Mouse (Mus musculus) CH12.LX (cell line): Measurements from ENCODE around the gene Gm21976. TPM values are rescaled to one million over a fixed set of nuclear protein-coding genes. Genes with fewer than 3 reads are reported as not detected.

Experiments
- DNase-seq: peaks from one replicate; pipeline ENCODE4 v3.0.0-alpha.2; 2013; ENCODE audit errors: extremely low read depth
- H3K27ac ChIP-seq: 2 replicates; pipeline ENCODE4 v1.5.1; 2012; ENCODE audit warnings: low read depth, mild to moderate bottlenecking, control low read depth, moderate library complexity; ENCODE audit not compliant: insufficient read depth
- H3K27me3 ChIP-seq: replicated peaks from 2 replicates; pipeline ENCODE3; 2012; ENCODE audit warnings: inconsistent platforms
- H3K36me3 ChIP-seq, 2 experiments: replicated peaks in 1 of 2; 2 replicates each; pipeline versions ENCODE3 to v1.6.1; 2012; ENCODE audit warnings: inconsistent platforms in 1 of 2, low read length in 1 of 2, mild to moderate bottlenecking in 1 of 2, mixed read lengths in 1 of 2, moderate library complexity in 1 of 2; ENCODE audit not compliant: control insufficient read depth in 1 of 2, insufficient read depth in 1 of 2
- H3K4me1 ChIP-seq, 2 experiments: 2 replicates each; pipeline ENCODE4 v1.6.1; 2012; ENCODE audit warnings: inconsistent platforms in 1 of 2, moderate library complexity in 1 of 2; ENCODE audit not compliant: insufficient read depth in 2 of 2, control insufficient read depth in 1 of 2
- H3K4me2 ChIP-seq: 2 replicates; pipeline ENCODE4 v1.6.1; 2012; ENCODE audit warnings: low read depth, mild to moderate bottlenecking, control low read depth; ENCODE audit not compliant: poor library complexity, insufficient read depth, severe bottlenecking
- H3K4me3 ChIP-seq, 3 experiments: fragments of 150-350 bp in 1 of 3; sonication (generic) in 1 of 3; replicated peaks in 1 of 3; 2 replicates each; pipeline versions ENCODE3 to v1.5.1; 2011 to 2012; ENCODE audit warnings: low read depth in 2 of 3, low read length in 2 of 3, mild to moderate bottlenecking in 2 of 3, moderate library complexity in 2 of 3, control low read depth in 1 of 3, improper control_type of control experiment in 1 of 3, inconsistent platforms in 1 of 3, mixed read lengths in 1 of 3; ENCODE audit not compliant: poor library complexity in 1 of 3
- H3K79me2 ChIP-seq: replicated peaks from 2 replicates; pipeline ENCODE4 v1.6.1; 2012; ENCODE audit warnings: mild to moderate bottlenecking, moderate library complexity; ENCODE audit not compliant: control insufficient read depth, poor library complexity, insufficient read depth, severe bottlenecking; ENCODE audit errors: extremely low read depth
- H3K9ac ChIP-seq: 2 replicates; pipeline ENCODE4 v1.6.1; 2012; ENCODE audit warnings: low read depth, mild to moderate bottlenecking, control low read depth, moderate library complexity; ENCODE audit not compliant: insufficient read depth
- H3K9me3 ChIP-seq: replicated peaks from 2 replicates; pipeline ENCODE3; 2012; ENCODE audit warnings: low read length, inconsistent platforms, mixed read lengths
- BHLHE40 ChIP-seq: IDR thresholded peaks from 2 replicates; pipeline ENCODE4 v1.6.1; 2011; ENCODE audit warnings: mild to moderate bottlenecking, low read depth, low read length, improper control_type of control experiment
- CHD1 ChIP-seq: IDR thresholded peaks from 2 replicates; pipeline ENCODE4 v1.6.1; 2012; ENCODE audit warnings: low read depth, low read length, improper control_type of control experiment, inconsistent platforms
- CHD2 ChIP-seq: IDR thresholded peaks from 2 replicates; pipeline ENCODE4 v1.6.1; 2011; ENCODE audit warnings: low read length, improper control_type of control experiment
- CTCF ChIP-seq, 2 experiments: IDR thresholded peaks in 1 of 2; conservative IDR thresholded peaks in 1 of 2; 2 replicates each; pipeline ENCODE4 v1.5.1; 2011 to 2012; ENCODE audit warnings: low read depth in 2 of 2, low read length in 2 of 2, improper control_type of control experiment in 1 of 2, inconsistent platforms in 1 of 2, mild to moderate bottlenecking in 1 of 2, moderate library complexity in 1 of 2
- E2F4 ChIP-seq: IDR thresholded peaks from 2 replicates; pipeline ENCODE4 v1.6.1; 2011; ENCODE audit warnings: low read depth, low read length, improper control_type of control experiment; ENCODE audit not compliant: insufficient replicate concordance
- ELF1 ChIP-seq: IDR thresholded peaks from 2 replicates; pipeline ENCODE4 v1.6.1; 2014; ENCODE audit warnings: low read depth, mild to moderate bottlenecking, inconsistent platforms, low read length, improper control_type of control experiment
- EP300 ChIP-seq: IDR thresholded peaks from 2 replicates; pipeline ENCODE4 v1.6.1; 2011; ENCODE audit warnings: low read length, improper control_type of control experiment
- ETS1 ChIP-seq: conservative IDR thresholded peaks from 2 replicates; pipeline ENCODE4 v1.6.1; 2012; ENCODE audit warnings: low read depth, mild to moderate bottlenecking, inconsistent platforms, low read length, improper control_type of control experiment, moderate library complexity
- GABPA ChIP-seq: IDR thresholded peaks from 2 replicates; pipeline ENCODE4 v1.6.1; 2012; ENCODE audit warnings: low read depth, low read length, improper control_type of control experiment, inconsistent platforms; ENCODE audit not compliant: insufficient replicate concordance
- HCFC1 ChIP-seq: IDR thresholded peaks from 2 replicates; pipeline ENCODE4 v1.6.1; 2012; ENCODE audit warnings: low read depth, mild to moderate bottlenecking, inconsistent platforms, low read length, improper control_type of control experiment
- IRF4 ChIP-seq: IDR thresholded peaks from 2 replicates; pipeline ENCODE4 v1.6.1; 2014; ENCODE audit warnings: low read depth, mild to moderate bottlenecking, inconsistent platforms, low read length, improper control_type of control experiment
- JUN ChIP-seq: IDR thresholded peaks from 2 replicates; pipeline ENCODE4 v1.6.1; 2011; ENCODE audit warnings: low read depth, mild to moderate bottlenecking, low read length, improper control_type of control experiment, moderate library complexity; ENCODE audit not compliant: insufficient read depth
- JUND ChIP-seq: conservative IDR thresholded peaks from 2 replicates; pipeline ENCODE4 v1.6.1; 2011; ENCODE audit warnings: low read depth, low read length, improper control_type of control experiment
- KAT2A ChIP-seq: IDR thresholded peaks from 2 replicates; pipeline ENCODE4 v1.6.1; 2012; ENCODE audit warnings: low read length, improper control_type of control experiment, inconsistent platforms; ENCODE audit not compliant: insufficient replicate concordance
- MAFK ChIP-seq: IDR thresholded peaks from 2 replicates; pipeline ENCODE4 v1.6.1; 2011; ENCODE audit warnings: low read length, improper control_type of control experiment; ENCODE audit not compliant: insufficient replicate concordance
- MAX ChIP-seq: IDR thresholded peaks from 2 replicates; pipeline ENCODE4 v1.6.1; 2011; ENCODE audit warnings: low read length, improper control_type of control experiment
- MAZ ChIP-seq: IDR thresholded peaks from 2 replicates; pipeline ENCODE4 v1.6.1; 2012; ENCODE audit warnings: low read depth, mild to moderate bottlenecking, inconsistent platforms, low read length, improper control_type of control experiment, moderate library complexity
- MEF2A ChIP-seq: IDR thresholded peaks from 2 replicates; pipeline ENCODE4 v1.6.1; 2014; ENCODE audit warnings: low read depth, mild to moderate bottlenecking, inconsistent platforms, low read length, improper control_type of control experiment, borderline replicate concordance
- MXI1 ChIP-seq: IDR thresholded peaks from 2 replicates; pipeline ENCODE4 v1.6.1; 2011; ENCODE audit warnings: mild to moderate bottlenecking, low read depth, low read length, improper control_type of control experiment
- MYC ChIP-seq: IDR thresholded peaks from 2 replicates; pipeline ENCODE4 v1.6.1; 2011; ENCODE audit warnings: low read depth, mild to moderate bottlenecking, improper control_type of control experiment, low read length
- NRF1 ChIP-seq: IDR thresholded peaks from 2 replicates; pipeline ENCODE4 v1.6.1; 2014; ENCODE audit warnings: low read depth, mild to moderate bottlenecking, inconsistent platforms, low read length, improper control_type of control experiment, moderate library complexity
- PAX5 ChIP-seq: IDR thresholded peaks from 2 replicates; pipeline ENCODE4 v1.6.1; 2012; ENCODE audit warnings: low read length, inconsistent platforms, mixed read lengths
- POLR2A ChIP-seq: IDR thresholded peaks from 2 replicates; pipeline ENCODE4 v1.6.1; 2011; ENCODE audit warnings: low read depth, mild to moderate bottlenecking, improper control_type of control experiment, low read length
- POLR2AphosphoS2 ChIP-seq: IDR thresholded peaks from 2 replicates; pipeline ENCODE4 v1.6.1; 2011; ENCODE audit warnings: low read depth, low read length, improper control_type of control experiment
- RAD21 ChIP-seq: IDR thresholded peaks from 2 replicates; pipeline ENCODE4 v1.6.1; 2011; ENCODE audit warnings: low read depth, mild to moderate bottlenecking, low read length, improper control_type of control experiment, moderate library complexity
- RCOR1 ChIP-seq: conservative IDR thresholded peaks from 2 replicates; pipeline ENCODE4 v1.6.1; 2012; ENCODE audit warnings: low read depth, mild to moderate bottlenecking, inconsistent platforms, low read length, improper control_type of control experiment
- SMC3 ChIP-seq: IDR thresholded peaks from 2 replicates; pipeline ENCODE4 v1.6.1; 2011; ENCODE audit warnings: low read depth, low read length, improper control_type of control experiment
- TBP ChIP-seq: conservative IDR thresholded peaks from 2 replicates; pipeline ENCODE4 v1.6.1; 2011; ENCODE audit warnings: low read depth, low read length, improper control_type of control experiment
- TCF12 ChIP-seq: IDR thresholded peaks from 2 replicates; pipeline ENCODE4 v1.6.1; 2014; ENCODE audit warnings: low read depth, mild to moderate bottlenecking, inconsistent platforms, low read length, improper control_type of control experiment
- UBTF ChIP-seq: IDR thresholded peaks from 2 replicates; pipeline ENCODE4 v1.6.1; 2012; ENCODE audit warnings: low read depth, mild to moderate bottlenecking, inconsistent platforms, low read length, improper control_type of control experiment, moderate library complexity
- USF1 ChIP-seq: IDR thresholded peaks from 2 replicates; pipeline ENCODE4 v1.6.1; 2014; ENCODE audit warnings: low read depth, mild to moderate bottlenecking, inconsistent platforms, low read length, improper control_type of control experiment
- USF2 ChIP-seq: conservative IDR thresholded peaks from 2 replicates; pipeline ENCODE4 v1.6.1; 2011; ENCODE audit warnings: low read depth, low read length, improper control_type of control experiment
- ZC3H11A ChIP-seq: IDR thresholded peaks from 2 replicates; pipeline ENCODE4 v1.6.1; 2012; ENCODE audit warnings: low read depth, mild to moderate bottlenecking, inconsistent platforms, low read length, improper control_type of control experiment
- ZKSCAN1 ChIP-seq: IDR thresholded peaks from 2 replicates; pipeline ENCODE4 v1.6.1; 2012; ENCODE audit warnings: low read depth, inconsistent platforms, low read length, improper control_type of control experiment, borderline replicate concordance
- ZMIZ1 ChIP-seq: IDR thresholded peaks from 2 replicates; pipeline ENCODE4 v1.6.1; 2012; ENCODE audit warnings: low read depth, mild to moderate bottlenecking, inconsistent platforms, low read length, improper control_type of control experiment
- ZNF384 ChIP-seq: IDR thresholded peaks from 2 replicates; pipeline ENCODE4 v1.6.1; 2012; ENCODE audit warnings: low read depth, low read length, improper control_type of control experiment, inconsistent platforms
- dilution Hi-C: fragments of 300-500 bp; cut with MboI; formaldehyde crosslinking; loops from 2 replicates; pipeline ENCODE4 v1.14.3; 2020; ENCODE audit warnings: low sequenced_read_pairs; ENCODE audit not compliant: extremely low pct_unique_long_range_greater_than_20kb, extremely low pct_ligation_motif_present
- in situ Hi-C: fragments of 300-500 bp; cut with MboI; formaldehyde crosslinking; loops from 3 replicates; pipeline ENCODE4 v1.14.3; 2019; ENCODE audit warnings: low sequenced_read_pairs, low pct_ligation_motif_present, low pct_unique_long_range_greater_than_20kb, mixed read lengths
- polyA plus RNA-seq: library from polyadenylated mRNA; unstranded; fragments of >175 nt; gene quantifications from 2 replicates; pipeline ENCODE4 v1.2.1, GENCODE M21; 2012; ENCODE audit warnings: low read depth; ENCODE audit not compliant: insufficient read length
- total RNA-seq, 2 experiments: library from RNA; depleted of rRNA; stranded (reverse); fragments of 300-350 nt in 1 of 2; fragments of >200 nt in 1 of 2; gene quantifications; 2 replicates each; pipeline ENCODE4 v1.2.3; 2012 to 2014

The Gm21976 gene
- total and polyA plus RNA-seq, 3 experiments: not detected

- DNase-seq: no peak
- no peak overlapping the region for H3K4me2 ChIP-seq
- H3K9ac ChIP-seq: no peak overlapping the region
- H3K27ac ChIP-seq: no peak overlapping the region
- H3K36me3 ChIP-seq: peaks cover 0 to 4% of the 10 kb centered on the region in 2 experiments
- H3K9me3 ChIP-seq: no peaks in the 10 kb centered on the region
- dilution Hi-C loops: no loop called here
- TF ChIP-seq ZC3H11A (no peak), MAX (no peak), UBTF (no peak), POLR2A (no peak), ETS1 (peak; percentile 41; the same call in 1 of the 2 replicates), CTCF (conservative IDR thresholded peaks at IDR 0.05 in 1 of 2, IDR thresholded peaks at IDR 0.05 in 1 of 2; ENCODE audit: low read depth in 2 of 2, low read length in 2 of 2) (no peak), SMC3 (no peak), NRF1 (no peak), JUN (no peak), USF1 (no peak), MAFK (no peak), CHD2 (no peak), ZMIZ1 (no peak), HCFC1 (no peak), CHD1 (no peak), MXI1 (no peak), USF2 (no peak), POLR2AphosphoS2 (no peak), MYC (no peak), ZNF384 (no peak), RCOR1 (no peak), PAX5 (no peak), JUND (no peak), ZKSCAN1 (peak; percentile 69), BHLHE40 (peak; percentile 62), MAZ (no peak), ELF1 (no peak), EP300 (peak; percentile 24; the same call in 1 of the 2 replicates), GABPA (no peak), TBP (no peak), TCF12 (peak; percentile 47; the same call in 1 of the 2 replicates), E2F4 (no peak), MEF2A (no peak), RAD21 (no peak), IRF4 (no peak), KAT2A (no peak)
- in situ Hi-C loops: no loop called here
- H3K4me1 ChIP-seq: peaks cover 11 to 13% of the 10 kb centered on the region in 2 experiments
- H3K79me2 ChIP-seq: no peaks in the 10 kb centered on the region
- no peaks in the 10 kb centered on the region for H3K27me3 ChIP-seq
- H3K4me3 ChIP-seq: no peak overlapping the region
Observed at GRCm38 (mm10) chr13:98280990-98281650, 1.4 kb downstream of the Gm21976 start.
